Mouse (Mus musculus) embryonic facial prominence, embryonic 13.5 days (tissue): ENCODE data around the gene Arf4. TPM values are rescaled to one million over a fixed set of nuclear protein-coding genes. Genes with fewer than 3 reads are reported as not detected.
"Not testable (repeated sequence)": the region's sequence is repeated elsewhere in the genome, so short reads cannot be mapped to it uniquely, and the experiment has no call there.

Experiments used
- ATAC-seq: fragments of 200-750 bp; cut with Nextera tagmentation; 2 replicates; pipeline ENCODE4 v1.8.0; 2017; ENCODE audit warnings: low read depth; ENCODE audit not compliant: insufficient number of reproducible peaks, insufficient read depth, low FRiP score, low TSS enrichment
- H3K27ac ChIP-seq: fragments of 300-500 bp; sonication (generic); 2 replicates; pipeline ENCODE4 v1.5.1; 2015; ENCODE audit warnings: moderate library complexity, mild to moderate bottlenecking, inconsistent platforms
- H3K27me3 ChIP-seq: fragments of 300-500 bp; sonication (generic); 2 replicates; pipeline ENCODE4 v1.6.1; 2015; ENCODE audit warnings: mild to moderate bottlenecking, inconsistent platforms
- H3K36me3 ChIP-seq: fragments of 300-500 bp; sonication (generic); 2 replicates; pipeline ENCODE4 v1.6.1; 2015; ENCODE audit warnings: mild to moderate bottlenecking, inconsistent platforms
- H3K4me1 ChIP-seq: fragments of 300-500 bp; sonication (generic); 2 replicates; pipeline ENCODE4 v1.6.1; 2015; ENCODE audit warnings: inconsistent platforms
- H3K4me2 ChIP-seq: fragments of 300-500 bp; sonication (generic); 2 replicates; pipeline ENCODE4 v1.6.1; 2015; ENCODE audit warnings: moderate library complexity, mild to moderate bottlenecking, inconsistent platforms
- H3K4me3 ChIP-seq: fragments of 300-500 bp; sonication (generic); 2 replicates; pipeline ENCODE4 v1.5.1; 2015; ENCODE audit warnings: mild to moderate bottlenecking, inconsistent platforms
- H3K9ac ChIP-seq: fragments of 300-500 bp; sonication (generic); 2 replicates; pipeline ENCODE4 v1.6.1; 2015; ENCODE audit warnings: mild to moderate bottlenecking, inconsistent platforms
- H3K9me3 ChIP-seq: fragments of 300-500 bp; sonication (generic); 2 replicates; pipeline ENCODE4 v1.6.1; 2016; ENCODE audit warnings: inconsistent platforms
- WGBS: fragments of 180-500 bp; shearing (Covaris S2); methylation state at CpG from one replicate; pipeline ENCODE4 v1.1.7; 2015; ENCODE audit warnings: mixed read lengths; 5-methylcytosine and 5-hydroxymethylcytosine counted together
- polyA plus RNA-seq: library from polyadenylated mRNA; unstranded; fragments of >200 nt; fragmentation: Nextera tagmentation; extraction: Ambion mirVana; gene quantifications from 2 replicates; pipeline ENCODE4 v1.2.1, GENCODE M21; 2015

The Arf4 gene
- polyA plus RNA-seq, 1 experiment from 2014 or later, result 600 TPM

GRCm38 (mm10) chr14:26667991-26668370 is 30.1 kb downstream of the Arf4 start:
- Histone ChIP-seq H3K9ac (peak overlapping the region; percentile 91), H3K4me2 (peak overlapping the region; percentile 98), H3K27ac (no peak overlapping the region), H3K4me1 (peaks cover 23% of the 10 kb centered on the region), H3K9me3 (no peaks in the 10 kb centered on the region), H3K36me3 (peaks cover 18% of the 10 kb centered on the region), H3K4me3 (peak overlapping the region; percentile 97), H3K27me3 (no peaks in the 10 kb centered on the region)
- WGBS, result 16% methylated on average over 6 of the region's 6 CpGs
- no peak for ATAC-seq

GRCm38 (mm10) chr14:26668371-26669291 is 30.8 kb downstream of the Arf4 start:
- under 1% methylated on average over 73 of the region's 73 CpGs for WGBS
- H3K9me3 ChIP-seq, result no peaks in the 10 kb centered on the region
- ATAC-seq, result no peak; the same call in 1 of the 2 replicates

GRCm38 (mm10) chr14:26669292-26670073 is 31.6 kb downstream of the Arf4 start, which contains the start of gene Pde12:
TSS of gene Pde12 (minus strand) at chr14:26669883.
- Histone ChIP-seq H3K9me3 (no peaks in the 10 kb centered on the region), H3K4me1 (peaks cover 23% of the 10 kb centered on the region), H3K4me2 (peak within 1 kb of the TSS; percentile 98), H3K4me3 (peak within 1 kb of the TSS; percentile 97), H3K27me3 (no peaks in the 10 kb centered on the region), H3K9ac (peak within 1 kb of the TSS; percentile 91), H3K27ac (peak within 1 kb of the TSS; percentile 88), H3K36me3 (peaks cover 15% of the 10 kb centered on the region)
- peak; percentile 79 for ATAC-seq
- WGBS, result under 1% methylated on average over 70 of the region's 70 CpGs

More at GRCm38 (mm10) chr14:26668371-26669291, 30.8 kb downstream of the Arf4 start:
- Histone ChIP-seq H3K4me1 (peaks cover 23% of the 10 kb centered on the region), H3K27ac (peak overlapping the region; percentile 88), H3K4me2 (peak overlapping the region; percentile 98), H3K27me3 (no peaks in the 10 kb centered on the region), H3K9ac (peak overlapping the region; percentile 91), H3K36me3 (peaks cover 16% of the 10 kb centered on the region), H3K4me3 (peak overlapping the region; percentile 97)

- H3K9ac ChIP-seq, result no peak overlapping the region
- H3K9me3 ChIP-seq, result no peaks in the 10 kb centered on the region
- H3K27me3 ChIP-seq, result peaks cover 3% of the 10 kb centered on the region; the same call in 1 of the 2 replicates
- H3K4me2 ChIP-seq, result no peak overlapping the region
- no peak overlapping the region for H3K27ac ChIP-seq
- H3K36me3 ChIP-seq, result peaks cover 2% of the 10 kb centered on the region; the same call in 1 of the 2 replicates
- no peak overlapping the region for H3K4me3 ChIP-seq
- ATAC-seq, result no peak
- peaks cover 23% of the 10 kb centered on the region for H3K4me1 ChIP-seq
These were observed 33.1 kb downstream of the Arf4 start for GRCm38 (mm10) chr14:26670964-26671363.

GRCm38 (mm10) chr14:26671870-26672615 is 34.2 kb downstream of the Arf4 start:
- not testable (repeated sequence) for H3K4me3 ChIP-seq, H3K36me3 ChIP-seq, H3K9ac ChIP-seq, H3K4me2 ChIP-seq, ATAC-seq, H3K9me3 ChIP-seq, H3K27me3 ChIP-seq, H3K27ac ChIP-seq
- 62% methylated on average over 17 of the region's 17 CpGs for WGBS
- H3K4me1 ChIP-seq, result peaks cover 16% of the 10 kb centered on the region

- not testable (repeated sequence) for ATAC-seq, H3K27ac ChIP-seq, H3K4me3 ChIP-seq, H3K9ac ChIP-seq, H3K27me3 ChIP-seq, H3K4me2 ChIP-seq, H3K9me3 ChIP-seq, H3K4me1 ChIP-seq, H3K36me3 ChIP-seq
- WGBS, result 67% methylated on average over 2 of the region's 2 CpGs
These were observed 36.7 kb downstream of the Arf4 start for GRCm38 (mm10) chr14:26674476-26675169.

- Histone ChIP-seq H3K27me3 (peaks cover 4% of the 10 kb centered on the region; the same call in 1 of the 2 replicates), H3K4me2 (no peak overlapping the region), H3K9me3 (no peaks in the 10 kb centered on the region), H3K9ac (no peak overlapping the region), H3K27ac (no peak overlapping the region), H3K36me3 (no peaks in the 10 kb centered on the region), H3K4me3 (no peak overlapping the region), H3K4me1 (peaks cover 4% of the 10 kb centered on the region)
- WGBS, result 21% methylated on average over 12 of the region's 12 CpGs
- no peak for ATAC-seq
These were observed 37.5 kb downstream of the Arf4 start for GRCm38 (mm10) chr14:26675371-26675770.

- Histone ChIP-seq H3K4me2 (no peak overlapping the region), H3K4me3 (no peak overlapping the region), H3K27ac (no peak overlapping the region), H3K9ac (no peak overlapping the region), H3K4me1 (no peaks in the 10 kb centered on the region), H3K36me3 (no peaks in the 10 kb centered on the region), H3K9me3 (no peaks in the 10 kb centered on the region), H3K27me3 (peaks cover 4% of the 10 kb centered on the region; the same call in 1 of the 2 replicates)
- 78% methylated on average over 5 of the region's 5 CpGs for WGBS
- no peak for ATAC-seq
These were observed 37.9 kb downstream of the Arf4 start for GRCm38 (mm10) chr14:26675791-26676190.

- Histone ChIP-seq H3K4me1 (no peaks in the 10 kb centered on the region), H3K9ac (no peak overlapping the region), H3K27me3 (no peaks in the 10 kb centered on the region), H3K4me3 (no peak overlapping the region), H3K9me3 (no peaks in the 10 kb centered on the region), H3K4me2 (no peak overlapping the region), H3K36me3 (no peaks in the 10 kb centered on the region), H3K27ac (no peak overlapping the region)
- no peak for ATAC-seq
- 48% methylated on average over 2 of the region's 2 CpGs for WGBS
These were observed 52.9 kb downstream of the Arf4 start for GRCm38 (mm10) chr14:26690727-26691126.

GRCm38 (mm10) chr14:26691363-26691762 is 53.5 kb downstream of the Arf4 start:
- no peaks in the 10 kb centered on the region for H3K27me3 ChIP-seq
- no peak overlapping the region for H3K4me3 ChIP-seq
- no peaks in the 10 kb centered on the region for H3K36me3 ChIP-seq
- H3K4me2 ChIP-seq, result no peak overlapping the region
- H3K4me1 ChIP-seq, result no peaks in the 10 kb centered on the region
- no peak for ATAC-seq
- no peak overlapping the region for H3K27ac ChIP-seq
- no peaks in the 10 kb centered on the region for H3K9me3 ChIP-seq
- no peak overlapping the region for H3K9ac ChIP-seq
- WGBS, result 59% methylated on average over 2 of the region's 2 CpGs

GRCm38 (mm10) chr14:26692974-26693373 is 55.1 kb downstream of the Arf4 start, which contains the start of gene Dnah12:
TSS of gene Dnah12 (plus strand) at chr14:26693274.
- no peak within 1 kb of the TSS for H3K4me2 ChIP-seq
- no peaks in the 10 kb centered on the region for H3K9me3 ChIP-seq
- no peak for ATAC-seq
- H3K27me3 ChIP-seq, result no peaks in the 10 kb centered on the region
- no peaks in the 10 kb centered on the region for H3K4me1 ChIP-seq
- WGBS, result 81% methylated on average over 3 of the region's 3 CpGs
- H3K27ac ChIP-seq, result no peak within 1 kb of the TSS
- H3K4me3 ChIP-seq, result no peak within 1 kb of the TSS
- H3K36me3 ChIP-seq, result no peaks in the 10 kb centered on the region
- H3K9ac ChIP-seq, result no peak within 1 kb of the TSS
